In the genomic region with DNA sequence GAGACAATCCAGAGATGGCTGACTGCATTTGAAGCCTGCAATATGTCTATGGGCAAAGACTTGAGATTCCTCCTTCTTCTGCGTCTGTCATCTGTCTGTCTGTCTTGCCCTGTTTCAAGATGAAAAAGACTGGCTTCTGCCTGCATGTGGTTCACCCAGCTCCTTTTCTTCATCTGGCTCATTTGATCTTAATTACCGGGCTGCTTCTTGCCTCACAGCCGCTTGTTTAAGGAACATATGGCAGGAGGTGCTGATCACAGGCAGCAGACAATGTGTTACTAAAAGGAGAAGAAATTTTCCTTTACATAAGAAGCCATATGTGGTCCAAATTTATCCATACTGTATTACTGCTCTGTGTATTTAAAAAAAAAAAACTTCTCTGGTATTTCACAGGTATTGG, we compare ENCODE assay signal across 11 mouse cellular contexts.
DNase-seq lines count a peak whose midpoint lies in the region; ATAC-seq and TF ChIP-seq lines count a peak whose summit lies in the region.
"Had no signal": no experiment of that assay in that cellular context is flagged by ENCODE, and none has a peak within 500 bp of the region (broad histone marks: within the 10 kb centered on the region; RNA-seq: fewer than 3 reads in every experiment).

No protein-coding gene starts in this region.

- no peak overlapping the region for H3K4me2 ChIP-seq in forebrain, embryonic 13.5 days

- H3K36me3 ChIP-seq in forebrain, embryonic 13.5 days (ENCODE audit: poor library complexity, severe bottlenecking): no peaks in the 10 kb centered on the region
- no peaks in the 10 kb centered on the region for H3K36me3 ChIP-seq in forebrain, embryonic 10.5 days (replicated peaks)
- H3K36me3 ChIP-seq in embryonic facial prominence, embryonic 10.5 days (replicated peaks): no peaks in the 10 kb centered on the region

- no peaks in the 10 kb centered on the region for H3K9me3 ChIP-seq in forebrain, embryonic 13.5 days (replicated peaks)
- H3K9me3 ChIP-seq in forebrain, embryonic 10.5 days: no peaks in the 10 kb centered on the region
- H3K9me3 ChIP-seq in embryonic facial prominence, embryonic 10.5 days: no peaks in the 10 kb centered on the region

- no peak overlapping the region for H3K9ac ChIP-seq in forebrain, embryonic 13.5 days

- no peak for DNase-seq in forebrain, embryonic 10.5 days (ENCODE audit: extremely low spot score, low spot score)
- DNase-seq in embryonic facial prominence, embryonic 10.5 days (ENCODE audit: low spot score): peak; percentile 8
- DNase-seq in layer of hippocampus, adult 2 months (ENCODE audit: low spot score in 2 of 2): peak; percentile 35 to 74
- peak; percentile 58 to 87 for DNase-seq in left cerebral cortex, postnatal 25 days (ENCODE audit: low spot score in 2 of 2)
- DNase-seq in gastrocnemius, postnatal 25 days: no peak
- DNase-seq in adrenal gland, postnatal 4 days (ENCODE audit: low spot score in 2 of 2): no peak
- DNase-seq in gastrocnemius, postnatal 36 days: no peak
- DNase-seq: adrenal gland, postnatal 14 days; heart, adult 11 months had no signal

- TF ChIP-seq CTCF in layer of hippocampus, adult 2 months (conservative IDR thresholded peaks at IDR 0.05): no peak

- ATAC-seq in forebrain, embryonic 13.5 days: peak; percentile 71
- ATAC-seq: hindbrain, postnatal 0 days had no signal

- 0 out of 2 replicates have a peak, but pooled peaks cover 6% of the 10 kb centered on the region for H3K4me1 ChIP-seq in forebrain, embryonic 13.5 days
- H3K4me1 ChIP-seq in forebrain, embryonic 10.5 days: no peaks in the 10 kb centered on the region
- H3K4me1 ChIP-seq in embryonic facial prominence, embryonic 10.5 days: no peaks in the 10 kb centered on the region

- H3K27me3 ChIP-seq in forebrain, embryonic 13.5 days: no peaks in the 10 kb centered on the region
- H3K27me3 ChIP-seq in forebrain, embryonic 10.5 days (ENCODE audit: poor library complexity, severe bottlenecking): no peaks in the 10 kb centered on the region
- H3K27me3 ChIP-seq in embryonic facial prominence, embryonic 10.5 days (replicated peaks; ENCODE audit: low read depth, poor library complexity, severe bottlenecking): no peaks in the 10 kb centered on the region

- intact Hi-C loops in left cerebral cortex, postnatal 25 days (cut with DNase I): loop anchor here (1.0 to 5.0 kb wide), 5 partner anchors 22 to 485 kb away; a partner anchor contains a TSS
- intact Hi-C loops in gastrocnemius, postnatal 36 days (cut with DNase I): no loop called here

- 58% methylated on average over 3 of the region's 3 CpGs for whole genome bisulfite sequencing in forebrain, embryonic 13.5 days
- 67% methylated on average over 3 of the region's 3 CpGs for WGBS in forebrain, embryonic 10.5 days
- 57% methylated on average over 3 of the region's 3 CpGs for WGBS in embryonic facial prominence, embryonic 10.5 days

- H3K4me3 ChIP-seq in forebrain, embryonic 13.5 days: no peak overlapping the region
- H3K4me3 ChIP-seq in forebrain, embryonic 10.5 days: no peak overlapping the region
- no peak overlapping the region for H3K4me3 ChIP-seq in embryonic facial prominence, embryonic 10.5 days
- H3K4me3 ChIP-seq in layer of hippocampus, adult 2 months: no peak overlapping the region

- H3K27ac ChIP-seq in forebrain, embryonic 13.5 days: peak overlapping the region; percentile 59; the same call in 1 of the 2 replicates
- H3K27ac ChIP-seq in forebrain, embryonic 10.5 days: no peak overlapping the region
- no peak overlapping the region for H3K27ac ChIP-seq in embryonic facial prominence, embryonic 10.5 days (replicated peaks)
- peak overlapping the region; percentile 14; the same call in 1 of the 2 replicates for H3K27ac ChIP-seq in layer of hippocampus, adult 2 months
- H3K27ac ChIP-seq: hindbrain, postnatal 0 days had no signal

Comparison
In these comparisons a context has a peak if more than half of its experiments do, and no peak if none do; other contexts are left out.
1. H3K27ac ChIP-seq: peak in forebrain, embryonic 13.5 days (single experiment) and layer of hippocampus, adult 2 months (single experiment); none in forebrain, embryonic 10.5 days (single experiment) and embryonic facial prominence, embryonic 10.5 days (single experiment).
2. DNase-seq: peak in embryonic facial prominence, embryonic 10.5 days (single experiment), layer of hippocampus, adult 2 months (2 of 2) and left cerebral cortex, postnatal 25 days (2 of 2); none in forebrain, embryonic 10.5 days (single experiment), gastrocnemius, postnatal 25 days (single experiment), adrenal gland, postnatal 4 days (0 of 2) and gastrocnemius, postnatal 36 days (0 of 2).